Mouse (Mus musculus): ENCODE results near the gene Camk1g.

GRCm38 (mm10) chr1:193327686-193328085, 42.4 kb downstream of the Camk1g start:
- TF ChIP-seq HCFC1 (IDR thresholded peaks at IDR 0.05; ENCODE audit: borderline replicate concordance, insufficient read depth, low read length) = no peak
- TF ChIP-seq CHD2 (IDR thresholded peaks at IDR 0.05; ENCODE audit: low read depth, low read length) = no peak
- no peak for TF ChIP-seq ZC3H11A (IDR thresholded peaks at IDR 0.05; ENCODE audit: borderline replicate concordance, low read depth, low read length)

Data from ES-E14 (cell line).